Mouse (Mus musculus) urinary bladder, postnatal 36 days (tissue): Measurements from ENCODE around the gene Wdtc1.
A peak's percentile ranks its signal among the peaks of the same experiment; 100 is the strongest.

Source experiments
- DNase-seq, 2 experiments: peaks; one replicate each; pipeline ENCODE4 v3.0.0; 2022; ENCODE audit warnings: low spot score in 2 of 2, mixed read lengths in 1 of 2

Gene Wdtc1

GRCm38 (mm10) chr4:133319667-133320066, 33.6 kb downstream of the Wdtc1 start:
- no peak for DNase-seq

- no peak for DNase-seq
These were observed 37.3 kb downstream of the Wdtc1 start for GRCm38 (mm10) chr4:133315991-133316390.

GRCm38 (mm10) chr4:133314896-133315295, 38.4 kb downstream of the Wdtc1 start:
- DNase-seq = peak in 1 of 2 experiments; percentile 61

- DNase-seq = peak; percentile 74 to 85
These were observed 43.3 kb downstream of the Wdtc1 start for GRCm38 (mm10) chr4:133309948-133310347.

- DNase-seq = peak; percentile 33 to 66
These were observed 46.0 kb downstream of the Wdtc1 start for GRCm38 (mm10) chr4:133307331-133307730.

- DNase-seq = no peak
These were observed 47.5 kb downstream of the Wdtc1 start for GRCm38 (mm10) chr4:133305825-133306224.

- DNase-seq = no peak
These were observed 48.5 kb downstream of the Wdtc1 start for GRCm38 (mm10) chr4:133304770-133305169.

- no peak for DNase-seq
These were observed 50.6 kb downstream of the Wdtc1 start for GRCm38 (mm10) chr4:133302668-133303067.

GRCm38 (mm10) chr4:133301802-133302201, 51.5 kb downstream of the Wdtc1 start:
- DNase-seq = peak; percentile 57 to 65

- no peak for DNase-seq
These were observed 52.9 kb downstream of the Wdtc1 start for GRCm38 (mm10) chr4:133300421-133300820.

GRCm38 (mm10) chr4:133299701-133300100, 53.6 kb downstream of the Wdtc1 start:
- no peak for DNase-seq

GRCm38 (mm10) chr4:133298516-133299365, 54.5 kb downstream of the Wdtc1 start:
- peak in 1 of 2 experiments; percentile 22 for DNase-seq

- DNase-seq = peak; percentile 59 to 77
These were observed 55.5 kb downstream of the Wdtc1 start for GRCm38 (mm10) chr4:133297801-133298238.

GRCm38 (mm10) chr4:133297360-133297759, 55.9 kb downstream of the Wdtc1 start:
- no peak for DNase-seq

- DNase-seq = no peak
These were observed 59.2 kb downstream of the Wdtc1 start for GRCm38 (mm10) chr4:133294084-133294483.

- no peak for DNase-seq
These were observed 60.1 kb downstream of the Wdtc1 start for GRCm38 (mm10) chr4:133292901-133293843.

GRCm38 (mm10) chr4:133292405-133292804, 60.9 kb downstream of the Wdtc1 start:
- no peak for DNase-seq

GRCm38 (mm10) chr4:133291255-133291654, 62.0 kb downstream of the Wdtc1 start:
- no peak for DNase-seq

GRCm38 (mm10) chr4:133286476-133287077, 66.7 kb downstream of the Wdtc1 start:
- DNase-seq = no peak

GRCm38 (mm10) chr4:133285950-133286349, 67.3 kb downstream of the Wdtc1 start:
- no peak for DNase-seq

- DNase-seq = no peak
These were observed 68.0 kb downstream of the Wdtc1 start for GRCm38 (mm10) chr4:133285299-133285698.

GRCm38 (mm10) chr4:133282656-133283055, 70.6 kb downstream of the Wdtc1 start:
- DNase-seq = no peak
